Mouse (Mus musculus) megakaryocyte progenitor cell, adult 5-6 weeks (primary cell): ENCODE measurements around the gene Pnpla2. TPM values are rescaled to one million over a fixed set of nuclear protein-coding genes. Genes with fewer than 3 reads are reported as not detected.

ENCODE experiments used
- ATAC-seq: replicated peaks from 2 replicates; pipeline ENCODE4 v1.8.0; 2016; ENCODE audit warnings: mild to moderate bottlenecking, moderate TSS enrichment, inconsistent platforms; ENCODE audit not compliant: poor library complexity
- total RNA-seq, 2 experiments: library from RNA; stranded (forward) in 1 of 2; stranded (reverse) in 1 of 2; fragments of 157-497, 149-512 nt in 1 of 2; fragments of 200-1000 nt in 1 of 2; gene quantifications; 2 replicates each; pipeline versions ENCODE4 v1.2.3 to v1.2.4; 2015 to 2017

The Pnpla2 gene
- total RNA-seq, 2 experiments from 2014 or later, result 15.6 to 44.5 TPM

DNA sequence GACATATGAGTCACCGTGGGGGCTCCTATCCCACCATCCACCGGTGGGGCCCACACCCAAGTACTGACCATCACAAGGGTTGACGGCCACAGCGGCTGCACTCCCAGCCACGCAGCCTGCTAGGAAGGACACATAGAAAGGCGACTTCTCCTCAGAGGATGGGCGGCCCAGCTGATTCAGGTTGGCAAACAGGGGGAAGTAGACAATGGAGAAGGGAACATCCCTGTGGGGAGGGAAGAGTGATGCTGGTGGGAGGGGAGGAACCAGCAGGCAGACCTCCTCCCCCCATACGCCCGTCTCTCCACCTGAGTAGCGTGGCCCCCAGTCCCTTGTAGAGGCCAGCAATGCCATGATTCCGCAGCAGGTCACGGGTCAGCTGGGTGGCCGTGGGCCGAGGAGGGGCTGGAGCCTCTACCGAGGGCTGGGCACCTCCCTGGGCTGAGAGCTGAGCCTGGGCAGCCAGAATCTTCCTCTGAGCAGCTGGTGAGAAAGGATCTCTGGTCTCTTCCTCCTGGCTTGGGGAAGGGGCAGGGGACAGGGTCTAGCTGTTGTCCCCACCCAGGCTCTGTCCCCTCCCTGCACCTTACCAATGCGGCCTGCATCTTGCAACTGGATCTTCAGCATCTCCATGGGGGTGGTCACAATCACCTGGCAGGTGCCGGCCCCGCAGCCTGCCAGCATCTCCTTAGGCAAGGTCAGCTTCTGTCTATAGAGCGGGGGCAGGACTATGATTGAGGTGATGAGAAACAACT lies 23.4 kb upstream of the Pnpla2 start:
- ATAC-seq, result no peak

DNA sequence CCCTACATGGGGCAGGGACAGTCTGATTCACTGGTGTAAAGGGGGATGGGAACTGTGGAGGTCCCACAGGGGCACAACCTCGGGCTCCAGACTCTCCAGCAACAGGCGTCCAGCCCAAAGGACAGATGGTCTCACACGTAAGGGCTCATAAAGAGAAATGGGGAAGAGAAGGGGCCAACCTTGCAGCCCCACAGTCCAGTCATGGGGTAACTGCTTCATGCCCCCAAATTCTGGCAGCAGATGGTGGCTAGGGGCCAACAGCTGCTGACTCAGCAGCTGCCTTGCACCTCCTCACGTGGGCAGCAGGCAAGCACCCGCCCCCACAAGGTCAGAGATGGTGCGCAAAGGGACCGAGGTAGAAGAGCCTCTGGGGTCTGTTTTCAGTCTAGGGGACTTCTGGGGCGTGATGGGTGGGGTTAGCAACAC lies 22.8 kb upstream of the Pnpla2 start:
- ATAC-seq, result no peak

DNA sequence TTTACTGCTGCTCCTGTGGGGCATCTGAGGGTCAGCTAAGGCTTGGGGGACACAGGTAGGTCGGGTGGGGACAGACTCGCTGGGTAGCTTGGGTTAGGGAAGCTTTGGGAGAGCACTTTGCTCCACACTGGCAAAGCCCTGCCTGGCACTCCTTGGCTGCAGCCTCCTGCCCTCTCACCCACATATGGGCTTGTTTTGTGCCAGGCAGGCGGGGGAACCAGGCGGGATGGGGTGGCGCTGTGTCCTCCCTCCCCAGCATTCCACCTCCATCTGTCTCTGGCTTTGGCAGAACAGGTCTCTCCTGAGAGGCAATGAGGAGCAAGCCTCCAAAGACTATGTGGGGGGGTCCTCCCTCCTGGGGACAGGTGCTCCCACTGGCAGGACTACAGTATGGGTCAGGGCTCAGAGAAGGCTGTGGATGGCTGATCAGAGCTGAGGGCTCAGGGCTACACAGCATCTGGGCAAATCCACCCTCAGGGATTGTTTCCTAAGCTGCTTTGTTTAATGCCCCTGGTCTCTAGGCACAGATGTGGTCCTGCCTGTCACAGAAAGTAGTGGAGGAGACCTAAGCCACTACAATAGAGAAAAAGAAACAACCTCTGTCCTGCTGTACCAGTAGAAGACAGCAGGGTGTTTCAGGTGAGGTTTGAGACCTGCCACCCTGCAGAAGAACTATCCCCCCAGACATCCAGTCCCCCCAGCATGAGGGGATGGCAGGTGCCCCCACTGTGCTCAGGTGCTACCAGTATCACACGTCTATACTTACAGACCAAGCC lies 22.1 kb upstream of the Pnpla2 start:
- ATAC-seq, result no peak

DNA sequence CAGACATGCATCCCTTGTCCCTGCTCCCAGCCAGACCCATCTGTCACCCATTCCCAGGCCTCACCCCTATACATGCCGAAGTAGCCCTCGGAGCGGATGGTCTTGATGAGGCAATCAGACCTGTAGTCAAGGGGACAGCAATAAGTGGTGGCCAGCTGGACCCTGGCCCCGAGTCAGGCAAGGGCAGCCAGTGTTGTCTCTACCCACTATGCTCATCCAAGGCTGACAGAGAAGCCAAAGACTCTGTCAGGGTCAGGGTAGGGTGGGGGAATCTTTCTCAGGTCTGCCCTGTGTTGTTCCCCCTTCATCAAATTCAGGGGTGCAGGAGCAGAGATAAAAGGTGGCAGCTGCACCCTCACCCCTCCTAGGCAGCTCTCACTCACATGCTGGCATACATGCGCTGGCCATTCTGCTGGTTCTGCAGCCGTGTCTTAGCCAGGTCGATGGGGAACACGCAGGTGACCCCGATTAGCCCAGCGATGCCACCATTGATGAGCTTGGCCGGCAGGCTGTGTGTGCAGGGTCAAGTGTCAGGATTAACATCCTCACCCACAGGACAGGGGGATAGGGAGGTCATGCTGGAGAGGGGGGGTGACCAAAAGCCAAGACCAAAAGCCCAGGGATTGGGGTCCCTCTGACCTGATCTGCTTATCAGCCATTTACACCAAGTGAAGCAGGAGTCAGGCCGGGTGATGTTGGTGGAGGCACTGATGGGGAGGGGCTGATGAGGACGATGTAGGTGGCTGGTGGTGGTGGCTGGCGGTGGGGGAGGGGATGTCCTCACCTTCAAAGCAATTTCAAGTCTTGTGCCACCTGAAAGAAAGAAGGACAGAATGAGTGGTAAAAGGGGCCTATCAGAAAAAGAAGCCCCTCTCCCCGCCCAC lies 21.2 kb upstream of the Pnpla2 start:
- no peak for ATAC-seq

DNA sequence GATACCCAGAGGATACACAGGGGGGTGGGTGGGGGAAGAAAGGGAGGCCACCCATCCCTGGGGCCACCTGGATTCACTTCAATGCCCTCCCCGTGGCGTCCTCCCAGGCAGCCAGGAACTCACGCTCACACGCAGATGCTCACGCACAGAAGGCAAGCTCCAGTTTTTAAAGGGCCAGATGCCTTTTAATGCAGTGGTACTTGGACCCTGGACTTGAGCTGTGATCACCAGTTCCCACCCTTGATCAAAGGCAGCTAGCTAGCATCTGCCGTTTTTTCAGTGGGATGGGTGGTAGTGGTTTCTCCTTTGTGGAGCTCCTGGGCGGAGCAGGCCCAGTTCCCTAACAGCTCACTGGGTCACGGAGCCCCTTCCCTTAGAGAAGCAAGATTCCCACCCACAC lies 20.5 kb upstream of the Pnpla2 start:
- no peak for ATAC-seq

DNA sequence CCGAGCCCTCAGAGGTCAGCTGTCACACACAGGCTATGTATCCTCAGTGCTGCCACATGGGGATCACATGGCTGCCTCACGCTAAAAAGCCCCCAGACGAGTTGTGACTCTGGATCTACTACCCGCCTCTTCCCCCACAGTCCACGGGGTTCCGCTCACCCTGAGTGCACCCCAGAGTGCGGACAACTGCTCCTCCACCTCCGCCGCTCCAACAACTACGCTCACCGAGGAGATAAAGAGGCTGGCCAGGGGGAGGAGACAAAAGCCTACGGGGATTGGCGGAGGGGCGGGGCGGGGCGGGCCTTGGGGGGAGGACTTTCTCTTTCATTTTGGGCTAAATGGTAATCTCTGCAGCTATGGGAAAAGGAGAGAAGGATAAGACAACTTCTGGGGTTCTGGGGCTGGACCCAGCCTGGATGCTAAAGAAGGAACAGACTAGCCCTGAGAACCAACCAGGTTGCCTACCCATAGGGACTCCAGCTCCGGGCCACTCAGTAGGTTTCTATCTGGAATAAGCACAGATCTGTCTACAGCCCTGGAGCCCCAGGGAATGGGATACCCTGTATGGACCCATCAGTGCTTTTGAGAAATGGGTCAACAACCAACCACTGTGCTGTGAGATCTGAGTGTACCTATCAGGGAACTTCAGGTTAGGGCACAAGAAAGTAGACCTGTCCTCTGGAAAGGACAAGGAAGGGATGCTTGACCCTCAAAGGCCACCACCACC lies 19.7 kb upstream of the Pnpla2 start:
- peak; percentile 71 for ATAC-seq

DNA sequence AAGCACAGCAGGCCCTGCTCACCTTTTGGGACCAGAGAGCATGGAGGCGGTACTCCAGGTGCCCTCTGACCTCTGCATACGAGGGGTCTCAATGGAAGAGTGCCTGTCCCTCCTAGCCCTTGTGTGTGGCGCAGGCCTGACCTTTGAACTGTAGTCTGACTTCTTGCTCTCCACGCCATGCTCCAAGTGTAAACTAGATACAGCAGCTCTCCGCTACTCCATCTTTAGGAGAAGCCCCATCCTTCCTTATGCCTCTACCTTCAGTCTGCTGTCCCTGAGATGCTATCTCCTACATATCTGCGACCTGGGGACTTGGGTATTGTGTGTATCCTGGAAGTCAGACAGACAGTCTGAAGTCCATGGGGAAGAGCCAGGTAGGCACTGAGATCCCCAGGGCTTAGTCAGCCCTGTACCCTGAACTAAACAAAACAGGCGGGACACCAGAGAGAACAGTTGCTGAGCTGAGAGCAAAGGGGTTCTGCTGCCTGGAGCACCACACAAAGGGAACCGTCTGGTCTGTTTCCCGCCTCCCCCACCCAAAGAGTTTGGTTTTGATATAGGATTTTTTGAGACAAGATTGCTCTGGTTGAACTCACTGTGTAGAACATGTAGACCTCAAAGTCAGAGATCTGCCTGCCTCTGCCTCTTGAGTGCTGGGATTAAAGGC lies 19.0 kb upstream of the Pnpla2 start:
- no peak for ATAC-seq

DNA sequence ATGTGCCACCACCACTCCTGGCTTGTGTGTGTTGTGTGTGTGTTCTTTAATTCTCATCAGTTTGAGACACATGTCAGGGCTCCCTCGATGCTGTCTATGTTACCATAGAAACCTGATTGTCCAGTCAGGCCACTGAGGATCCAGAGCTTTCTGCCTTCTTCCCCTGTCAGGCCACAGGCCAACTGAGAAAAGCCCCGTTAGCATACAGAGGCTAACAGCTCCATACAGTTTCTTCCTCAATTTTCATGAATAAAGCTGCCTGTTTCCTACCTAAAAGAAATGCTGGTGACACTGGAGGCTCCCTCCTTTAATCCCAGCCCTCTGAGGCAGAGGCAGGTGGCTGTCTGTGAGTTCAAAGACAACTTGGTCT lies 18.5 kb upstream of the Pnpla2 start:
- ATAC-seq, result no peak

DNA sequence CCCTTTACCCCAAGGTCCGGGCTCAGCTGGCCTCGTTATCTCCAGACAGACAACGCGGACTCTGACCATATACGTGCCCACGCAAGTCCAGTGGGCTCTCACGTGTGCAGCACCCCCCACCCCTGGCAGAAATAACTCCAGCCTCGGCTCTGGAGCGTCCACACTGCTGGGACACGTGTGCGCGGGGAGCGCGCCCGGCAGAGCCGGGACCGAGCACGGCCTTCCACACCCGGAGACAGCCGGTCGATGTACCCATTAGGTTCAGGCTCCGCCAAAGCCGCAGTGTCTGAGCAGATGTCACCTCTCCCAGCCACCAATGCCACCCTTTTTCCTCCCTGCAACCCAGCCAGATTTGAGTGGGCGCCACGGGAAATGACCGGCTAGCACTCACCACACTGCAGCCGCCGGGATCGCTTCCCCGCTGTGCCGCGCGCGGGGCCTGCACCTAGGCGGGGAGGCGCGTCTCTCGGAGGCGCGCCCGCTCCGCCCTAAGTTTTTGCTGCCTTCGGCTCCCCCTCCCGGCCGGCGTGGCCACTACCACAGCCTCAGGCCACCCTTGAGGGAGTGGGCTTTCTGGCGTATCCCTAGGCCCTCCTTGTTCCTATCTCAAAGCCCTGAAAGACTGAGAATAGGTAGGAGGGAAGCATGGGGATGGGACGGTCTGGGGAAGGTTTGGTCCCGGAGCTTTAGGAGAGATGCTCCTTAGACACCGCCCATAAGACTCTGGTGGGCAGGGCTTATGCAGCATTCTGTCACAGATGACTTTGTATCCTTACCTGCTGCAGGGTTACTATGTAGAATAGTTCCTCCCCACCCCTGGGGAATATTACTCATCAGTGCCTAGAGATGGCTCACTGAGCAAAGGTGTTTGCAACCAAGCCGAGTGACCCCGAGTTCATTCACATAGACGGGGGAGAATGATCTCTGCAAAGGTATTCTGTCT lies 17.5 kb upstream of the Pnpla2 start, which contains the start of gene Slc25a22:
Slc25a22 (minus strand) TSS at position 715 of the 943 bp plus-strand sequence.
- peak; percentile 75 for ATAC-seq

DNA sequence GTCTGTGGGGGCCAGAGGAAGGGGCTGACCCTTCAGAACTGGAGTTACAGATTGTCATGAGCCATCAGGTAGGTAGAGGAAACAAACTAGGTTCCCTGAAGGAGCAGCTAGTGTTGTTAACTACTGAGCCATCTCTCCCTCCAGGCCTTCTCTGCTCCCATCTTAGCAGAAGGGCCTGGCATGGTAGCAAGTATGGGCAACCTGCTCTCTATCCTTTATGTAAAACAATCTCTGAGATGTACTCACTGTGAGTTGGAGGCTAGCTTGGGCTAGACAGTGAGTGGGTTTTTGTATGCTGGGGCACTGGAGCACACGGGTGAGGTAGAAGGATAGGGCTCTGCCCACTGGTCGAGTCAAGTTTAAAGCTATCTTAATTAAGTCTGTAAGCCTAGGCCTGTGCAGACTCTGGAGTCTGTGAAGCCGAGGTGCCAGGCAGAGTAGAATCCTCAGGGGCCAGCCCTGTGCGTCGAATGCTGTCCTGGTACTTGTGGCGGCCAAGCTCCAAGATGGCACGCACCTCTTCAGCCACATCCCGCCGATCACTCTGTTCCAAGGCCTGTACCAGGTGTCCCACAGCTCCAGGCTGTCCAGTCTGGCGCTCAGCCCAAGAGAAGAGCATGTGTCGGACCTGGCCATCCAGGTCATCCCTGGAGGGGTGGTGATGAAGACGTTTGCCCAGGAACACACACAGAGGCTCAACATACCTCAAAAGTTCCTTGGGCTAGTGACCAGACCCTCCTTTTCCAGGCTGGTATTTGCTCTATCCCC lies 16.6 kb upstream of the Pnpla2 start:
- no peak for ATAC-seq

DNA sequence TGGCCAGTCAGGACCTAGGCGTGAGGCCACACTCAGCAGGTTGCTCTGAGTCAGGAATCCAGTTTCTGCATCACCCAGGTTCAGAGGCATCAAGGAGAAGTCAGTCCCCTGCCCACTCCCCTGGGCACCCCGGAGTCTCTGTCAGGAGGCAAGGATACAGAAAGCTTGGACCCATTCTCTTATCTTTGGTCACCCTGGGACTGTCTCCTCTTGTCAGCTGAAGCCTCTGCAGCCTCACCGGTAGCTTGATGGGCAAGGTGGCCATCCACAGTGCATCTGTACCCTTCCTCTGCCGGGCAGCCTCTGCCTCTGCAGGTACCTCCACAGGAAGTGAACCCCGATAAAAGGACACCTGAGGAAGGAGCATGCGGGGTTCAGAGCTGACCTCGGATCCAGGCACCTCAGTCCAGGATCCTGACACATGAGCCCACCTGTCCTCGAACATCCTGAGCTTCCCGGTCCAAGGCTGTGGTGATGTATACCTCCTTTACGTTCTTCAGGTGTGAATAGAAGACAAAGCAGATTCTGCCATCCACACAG lies 15.8 kb upstream of the Pnpla2 start:
- no peak for ATAC-seq

DNA sequence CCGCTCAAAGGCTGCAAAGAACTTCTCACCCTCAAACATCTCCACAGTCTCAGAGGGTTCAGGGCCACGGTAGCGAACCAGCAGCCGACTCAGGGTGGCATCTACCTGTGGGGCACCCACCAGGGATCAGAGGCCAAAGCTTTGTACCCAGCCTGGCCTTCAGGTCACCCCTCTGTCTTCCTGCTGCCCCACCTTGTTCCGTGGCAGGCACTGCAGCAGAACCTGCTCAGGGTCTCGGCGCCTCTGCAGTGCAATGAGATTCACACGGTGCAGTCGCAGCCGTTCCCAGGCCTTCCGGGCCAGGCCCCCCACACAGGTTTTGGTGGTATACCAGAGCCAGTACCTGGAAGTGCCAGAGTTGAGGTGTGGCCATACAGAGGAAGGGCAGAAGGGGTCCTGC lies 15.2 kb upstream of the Pnpla2 start:
- no peak for ATAC-seq

DNA sequence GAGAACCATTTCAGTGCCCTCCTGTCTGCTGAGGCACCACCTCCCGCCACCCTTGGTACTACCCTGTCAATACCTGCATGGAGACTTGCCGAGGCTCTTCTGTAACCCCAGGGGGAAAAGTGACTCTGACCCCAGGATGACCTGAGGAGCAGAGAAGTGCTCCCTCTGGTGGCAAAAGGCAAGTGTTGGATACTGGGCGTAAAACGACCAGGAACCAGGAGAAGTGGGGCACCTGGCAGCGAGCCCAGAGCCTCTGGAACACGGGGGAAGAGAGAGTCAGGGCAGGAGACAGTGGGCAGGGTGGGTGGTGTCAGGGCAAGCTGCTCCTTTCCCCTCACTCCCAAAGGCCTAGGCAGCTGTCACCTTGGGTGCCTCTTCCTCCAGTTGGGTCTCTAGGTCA lies 14.4 kb upstream of the Pnpla2 start:
- ATAC-seq, result peak; percentile 25; the same call in 1 of the 2 replicates

DNA sequence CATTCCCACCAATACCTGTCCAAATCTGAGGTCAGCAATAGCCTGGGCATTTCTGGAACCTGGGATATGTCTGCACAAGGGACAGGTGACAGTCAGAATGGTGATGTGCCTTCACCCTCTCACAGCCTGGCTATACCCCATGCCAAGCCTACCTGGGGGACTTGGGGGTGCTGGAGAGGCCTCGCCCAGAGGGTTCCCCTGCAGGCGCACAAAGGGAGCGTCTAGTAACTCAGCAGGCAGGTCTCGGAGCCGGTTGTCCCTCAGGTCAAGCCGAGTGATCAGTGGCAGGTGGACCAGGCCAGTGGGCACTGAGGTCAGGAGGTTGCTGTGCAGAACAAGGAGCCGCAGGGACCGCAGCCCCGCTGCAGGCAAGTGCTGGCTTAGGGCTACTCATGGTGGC lies 13.5 kb upstream of the Pnpla2 start:
- no peak for ATAC-seq

DNA sequence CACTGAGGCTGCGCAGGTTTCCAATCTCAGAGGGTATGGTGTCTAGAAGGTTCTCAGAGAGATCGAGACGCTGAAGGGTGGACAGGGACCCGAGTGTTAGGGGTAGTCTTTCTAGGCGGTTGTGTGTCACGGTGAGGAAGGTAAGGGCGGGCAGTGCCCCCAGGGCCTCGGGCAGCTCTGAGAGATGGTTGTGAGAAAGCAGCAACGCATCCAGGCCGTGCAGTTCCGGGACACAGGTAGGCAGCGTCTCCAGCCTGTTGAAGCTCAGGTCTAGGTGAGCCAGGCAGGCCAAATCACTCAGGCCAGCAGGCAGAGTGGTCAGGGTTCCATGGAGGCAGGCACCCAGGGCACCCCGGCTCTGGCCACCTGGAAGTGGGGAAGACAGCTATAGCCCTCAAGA lies 12.8 kb upstream of the Pnpla2 start:
- no peak for ATAC-seq

DNA sequence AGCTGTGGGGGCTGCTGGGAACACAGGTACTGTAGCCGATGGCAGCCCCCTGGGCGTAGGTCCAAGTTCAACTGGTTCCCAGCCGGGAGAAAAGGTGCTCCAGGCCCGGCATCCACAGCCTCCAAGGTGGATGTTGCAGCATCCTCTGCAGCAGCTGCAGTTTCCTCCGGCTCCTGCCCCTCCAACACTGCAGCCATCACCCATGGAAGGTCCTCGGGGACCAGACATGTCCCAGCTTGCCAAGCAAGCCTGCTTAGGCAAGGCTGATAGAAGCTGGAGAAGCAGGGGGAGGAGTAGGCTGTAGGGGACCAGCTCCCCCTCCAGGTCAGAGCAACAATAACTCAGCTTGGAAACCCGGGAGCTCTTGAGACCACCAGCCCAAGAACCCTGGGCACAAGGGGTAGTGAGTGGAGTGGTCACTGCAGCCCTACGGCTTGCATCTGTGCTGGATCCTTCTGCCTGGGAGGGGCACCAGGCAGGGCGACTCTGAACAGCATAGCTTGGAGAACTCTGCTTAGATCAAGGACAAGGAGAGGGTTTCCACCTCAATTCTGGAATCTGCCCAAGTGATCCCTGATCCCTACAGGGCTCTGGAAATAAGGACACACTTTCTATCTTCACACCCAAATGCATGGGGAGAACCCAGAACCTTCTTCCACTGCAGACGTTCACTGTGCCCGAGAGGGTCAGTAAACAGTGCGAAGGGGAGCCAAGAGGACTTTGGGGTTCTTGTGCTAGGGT lies 11.7 kb upstream of the Pnpla2 start:
- peak; percentile 42 for ATAC-seq

DNA sequence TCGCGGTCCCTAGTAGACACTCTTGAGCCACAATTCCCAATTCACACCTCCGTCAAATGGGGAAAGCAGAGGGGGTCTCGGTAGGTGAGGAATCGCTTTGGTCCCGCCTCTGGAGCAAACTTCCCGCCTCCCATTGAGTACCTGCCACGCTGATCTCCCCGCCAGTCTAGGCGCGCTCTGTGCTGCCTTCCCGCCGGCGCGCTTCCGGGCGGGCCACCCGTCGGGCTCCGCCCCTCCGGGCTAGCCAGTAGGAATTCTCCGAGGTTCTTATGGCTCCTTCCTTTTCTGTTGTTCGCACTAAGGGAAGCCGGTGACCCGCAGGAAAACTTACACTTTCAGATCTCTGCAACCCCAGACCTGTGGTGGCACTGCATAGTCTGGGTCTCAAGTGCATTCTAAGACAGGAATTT lies 11.2 kb upstream of the Pnpla2 start, which contains the start of gene Pidd1:
Pidd1 (minus strand) TSS at position 198 of the 410 bp plus-strand sequence.
- peak; percentile 48 for ATAC-seq
